Mouse (Mus musculus) testis, postnatal 14 days (tissue): ENCODE results near the gene Ndufs5.

Experiments used
- DNase-seq: peaks from one replicate; pipeline ENCODE4 v3.0.0; 2021; ENCODE audit warnings: low spot score

Gene Ndufs5

GRCm38 (mm10) chr4:123687025-123687781 is 30.8 kb downstream of the Ndufs5 start:
- peak; percentile 35 for DNase-seq

- peak; percentile 24 for DNase-seq
Measured at GRCm38 (mm10) chr4:123686368-123687024, 31.5 kb downstream of the Ndufs5 start.

- no peak for DNase-seq
Measured at GRCm38 (mm10) chr4:123685506-123686242, 32.3 kb downstream of the Ndufs5 start.

- DNase-seq, result no peak
Measured at GRCm38 (mm10) chr4:123685046-123685445, 33.0 kb downstream of the Ndufs5 start.

- no peak for DNase-seq
Measured at GRCm38 (mm10) chr4:123684260-123684659, 33.7 kb downstream of the Ndufs5 start, which contains the start of gene Macf1. TSS of gene Macf1 (minus strand) at chr4:123684360.

- DNase-seq, result no peak
Measured at GRCm38 (mm10) chr4:123682291-123682690, 35.7 kb downstream of the Ndufs5 start.

- DNase-seq, result no peak
Measured at GRCm38 (mm10) chr4:123680962-123681361, 37.0 kb downstream of the Ndufs5 start.

GRCm38 (mm10) chr4:123677060-123677804 is 40.8 kb downstream of the Ndufs5 start:
- DNase-seq, result no peak

GRCm38 (mm10) chr4:123670598-123670997 is 47.4 kb downstream of the Ndufs5 start:
- DNase-seq, result no peak

- DNase-seq, result no peak
Measured at GRCm38 (mm10) chr4:123669696-123670095, 48.3 kb downstream of the Ndufs5 start.

GRCm38 (mm10) chr4:123667260-123667867 is 50.6 kb downstream of the Ndufs5 start:
- peak; percentile 61 for DNase-seq

- DNase-seq, result no peak
Measured at GRCm38 (mm10) chr4:123666517-123666916, 51.5 kb downstream of the Ndufs5 start.

GRCm38 (mm10) chr4:123665681-123666278 is 52.2 kb downstream of the Ndufs5 start:
- peak; percentile 41 for DNase-seq

GRCm38 (mm10) chr4:123664951-123665661 is 52.9 kb downstream of the Ndufs5 start:
- peak; percentile 73 for DNase-seq

- DNase-seq, result peak; percentile 76
Measured at GRCm38 (mm10) chr4:123664021-123664950, 53.7 kb downstream of the Ndufs5 start.

GRCm38 (mm10) chr4:123663688-123663965 is 54.4 kb downstream of the Ndufs5 start:
- DNase-seq, result peak; percentile 30

GRCm38 (mm10) chr4:123662914-123663687 is 54.9 kb downstream of the Ndufs5 start:
- DNase-seq, result no peak
